In genomic region chr9:85843891-85844646, GRCm38 (mm10) we compare ENCODE assay signal across 8 mouse cellular contexts. TPM values are rescaled to one million over a fixed set of nuclear protein-coding genes. Genes with fewer than 3 reads are reported as not detected.
DNase-seq lines count a peak whose midpoint lies in the region; ATAC-seq lines count a peak whose summit lies in the region.

No protein-coding gene starts in this region.

- H3K4me1 ChIP-seq in lung, embryonic 16.5 days (replicated peaks; ENCODE audit: control insufficient read depth, insufficient read depth, low read length) = 0 out of 2 replicates have a peak, but pooled peaks cover 9% of the 10 kb centered on the region
- H3K4me1 ChIP-seq in forebrain, embryonic 15.5 days = peaks cover 39% of the 10 kb centered on the region
- H3K4me1 ChIP-seq in limb, embryonic 15.5 days = peaks cover 14% of the 10 kb centered on the region
- peaks cover 8% of the 10 kb centered on the region; the same call in 1 of the 2 replicates for H3K4me1 ChIP-seq in stomach, embryonic 14.5 days (ENCODE audit: control insufficient read depth, insufficient read depth, low read length)

- H3K27ac ChIP-seq in lung, embryonic 16.5 days (ENCODE audit: low read length) = peak overlapping the region; percentile 64
- H3K27ac ChIP-seq in forebrain, embryonic 15.5 days (replicated peaks) = peak overlapping the region; percentile 67
- peak overlapping the region; percentile 80 for H3K27ac ChIP-seq in limb, embryonic 15.5 days
- peak overlapping the region; percentile 52; the same call in 1 of the 2 replicates for H3K27ac ChIP-seq in stomach, embryonic 14.5 days (ENCODE audit: low read length)

- no peaks in the 10 kb centered on the region for H3K9me3 ChIP-seq in lung, embryonic 16.5 days (ENCODE audit: control insufficient read depth, low read length)
- no peaks in the 10 kb centered on the region for H3K9me3 ChIP-seq in forebrain, embryonic 15.5 days
- no peaks in the 10 kb centered on the region for H3K9me3 ChIP-seq in limb, embryonic 15.5 days
- H3K9me3 ChIP-seq in stomach, embryonic 14.5 days (ENCODE audit: control insufficient read depth, low read depth, low read length) = no peaks in the 10 kb centered on the region

- no peaks in the 10 kb centered on the region for H3K36me3 ChIP-seq in lung, embryonic 16.5 days (ENCODE audit: control insufficient read depth, insufficient read depth, low read length)
- no peaks in the 10 kb centered on the region for H3K36me3 ChIP-seq in forebrain, embryonic 15.5 days
- peaks cover 8% of the 10 kb centered on the region; the same call in 1 of the 2 replicates for H3K36me3 ChIP-seq in limb, embryonic 15.5 days
- no peaks in the 10 kb centered on the region for H3K36me3 ChIP-seq in stomach, embryonic 14.5 days (ENCODE audit: control insufficient read depth, insufficient read depth, low read length)

- ATAC-seq in cerebellum, adult (ENCODE audit: insufficient number of reproducible peaks, low FRiP score, low TSS enrichment) = peak; percentile 32
- ATAC-seq in lung, embryonic 16.5 days (ENCODE audit: low read depth) = peak; percentile 27
- ATAC-seq in forebrain, embryonic 15.5 days (replicated peaks) = peak; percentile 58
- ATAC-seq in limb, embryonic 15.5 days (ENCODE audit: insufficient number of reproducible peaks, low FRiP score, low TSS enrichment, low read depth) = no peak
- ATAC-seq in stomach, embryonic 14.5 days (ENCODE audit: insufficient number of reproducible peaks, insufficient read depth, low FRiP score, low read depth) = peak; percentile 28
- no peak for ATAC-seq in activated CD4-positive, CD25-positive, alpha-beta regulatory T cell, adult 4 months

- H3K9ac ChIP-seq in lung, embryonic 16.5 days (ENCODE audit: low read length) = peak overlapping the region; percentile 80
- peak overlapping the region; percentile 71 for H3K9ac ChIP-seq in forebrain, embryonic 15.5 days (replicated peaks)
- H3K9ac ChIP-seq in limb, embryonic 15.5 days = peak overlapping the region; percentile 29
- H3K9ac ChIP-seq in stomach, embryonic 14.5 days (replicated peaks; ENCODE audit: low read depth, low read length) = peak overlapping the region; percentile 63

- no peak for DNase-seq in cerebellum, adult 9-10 months
- DNase-seq in lung, adult 18-20 months = no peak

- 2% methylated on average over 75 of the region's 80 CpGs for WGBS in lung, embryonic 16.5 days
- WGBS in forebrain, embryonic 15.5 days = 2% methylated on average over 79 of the region's 80 CpGs
- 3% methylated on average over 79 of the region's 80 CpGs for WGBS in limb, embryonic 15.5 days
- 4% methylated on average over 73 of the region's 80 CpGs for WGBS in stomach, embryonic 14.5 days

- peak overlapping the region; percentile 84 for H3K4me3 ChIP-seq in lung, embryonic 16.5 days (ENCODE audit: low read length)
- peak overlapping the region; percentile 53 for H3K4me3 ChIP-seq in forebrain, embryonic 15.5 days
- peak overlapping the region; percentile 72 for H3K4me3 ChIP-seq in limb, embryonic 15.5 days
- peak overlapping the region; percentile 70 for H3K4me3 ChIP-seq in stomach, embryonic 14.5 days (ENCODE audit: low read depth, low read length)

- 0 out of 2 replicates have a peak, but pooled peaks cover 2% of the 10 kb centered on the region for H3K27me3 ChIP-seq in lung, embryonic 16.5 days (ENCODE audit: control insufficient read depth, insufficient read depth, low read depth, low read length)
- 0 out of 2 replicates have a peak, but pooled peaks cover 2% of the 10 kb centered on the region for H3K27me3 ChIP-seq in forebrain, embryonic 15.5 days
- H3K27me3 ChIP-seq in limb, embryonic 15.5 days = no peaks in the 10 kb centered on the region
- no peaks in the 10 kb centered on the region for H3K27me3 ChIP-seq in stomach, embryonic 14.5 days (ENCODE audit: control insufficient read depth, insufficient read depth, low read length)

- peak overlapping the region; percentile 99 for H3K4me2 ChIP-seq in lung, embryonic 16.5 days (ENCODE audit: low read depth, low read length)
- H3K4me2 ChIP-seq in forebrain, embryonic 15.5 days (replicated peaks) = peak overlapping the region; percentile 99
- peak overlapping the region; percentile 93 for H3K4me2 ChIP-seq in limb, embryonic 15.5 days
- H3K4me2 ChIP-seq in stomach, embryonic 14.5 days (replicated peaks; ENCODE audit: low read depth, low read length) = peak overlapping the region; percentile 97

RNA-seq across cellular contexts. Expression of gene Tpbg, which starts 1.9 kb away (rescaled TPM):
- 7.1 and 8.3 TPM in 2 replicates for polyA plus RNA-seq in lung, embryonic 16.5 days (2015; fragmentation: Nextera tagmentation; extraction: Ambion mirVana)
- 11.7 and 12.0 TPM in 2 replicates for polyA plus RNA-seq in forebrain, embryonic 15.5 days (2015; fragmentation: Nextera tagmentation; extraction: Ambion mirVana)
- polyA plus RNA-seq in limb, embryonic 15.5 days (2015; fragmentation: Nextera tagmentation; extraction: Ambion mirVana) = 16.5 and 20.8 TPM in 2 replicates
- polyA plus RNA-seq in stomach, embryonic 14.5 days (2014; fragmentation: Nextera tagmentation; extraction: Ambion mirVana) = 13.0 and 14.1 TPM in 2 replicates
- not detected for polyA plus RNA-seq in activated CD4-positive, CD25-positive, alpha-beta regulatory T cell, adult 4 months (2017; shearing (Covaris generic))

Comparison
In these comparisons a context has a peak if more than half of its experiments do, and no peak if none do; other contexts are left out.
1. ATAC-seq: peak in cerebellum, adult (single experiment), lung, embryonic 16.5 days (single experiment), forebrain, embryonic 15.5 days (single experiment) and stomach, embryonic 14.5 days (single experiment); none in limb, embryonic 15.5 days (single experiment) and activated CD4-positive, CD25-positive, alpha-beta regulatory T cell, adult 4 months (single experiment).
2. H3K9ac ChIP-seq: peak in every context shown above with its lines; median percentile 80 in lung, embryonic 16.5 days; 71 in forebrain, embryonic 15.5 days; 63 in stomach, embryonic 14.5 days; 29 in limb, embryonic 15.5 days.
3. Peak in every context shown above with its lines, with median percentiles within 50 percentile points of each other: H3K27ac ChIP-seq, H3K4me2 ChIP-seq and H3K4me3 ChIP-seq.